Mouse (Mus musculus) thymus, adult 18-20 months (tissue): ENCODE measurements around the gene Gm6899.

ENCODE experiments used
- DNase-seq, 2 experiments: peaks; one replicate each; pipeline ENCODE4 v3.0.0; 2022; ENCODE audit warnings: mixed read lengths in 2 of 2

Gm6899 gene

GRCm38 (mm10) chr11:26593061-26594059 lies at the start of gene Gm6899, which contains the start of gene Vrk2:
TSS of gene Gm6899 (plus strand) at chr11:26593241.
TSS of gene Vrk2 (minus strand) at chr11:26593999.
- peak; percentile 67 to 68 for DNase-seq

GRCm38 (mm10) chr11:26551551-26551950 lies 41.5 kb upstream of the Gm6899 start:
- no peak for DNase-seq

GRCm38 (mm10) chr11:26585409-26586366 lies 7.4 kb upstream of the Gm6899 start:
- no peak for DNase-seq

GRCm38 (mm10) chr11:26586367-26587183 lies 6.5 kb upstream of the Gm6899 start:
- no peak for DNase-seq

- no peak for DNase-seq
These were observed 5.9 kb upstream of the Gm6899 start for GRCm38 (mm10) chr11:26587184-26587524.

GRCm38 (mm10) chr11:26592395-26593053 lies 517 bp upstream of the Gm6899 start:
- no peak for DNase-seq

GRCm38 (mm10) chr11:26594487-26594886 lies 1.4 kb downstream of the Gm6899 start:
- no peak for DNase-seq

- no peak for DNase-seq
These were observed 3.1 kb downstream of the Gm6899 start for GRCm38 (mm10) chr11:26596186-26596585.

GRCm38 (mm10) chr11:26597145-26597544 lies 4.1 kb downstream of the Gm6899 start:
- DNase-seq = no peak

GRCm38 (mm10) chr11:26597761-26598160 lies 4.7 kb downstream of the Gm6899 start:
- DNase-seq = no peak

GRCm38 (mm10) chr11:26598876-26599275 lies 5.8 kb downstream of the Gm6899 start:
- DNase-seq = no peak

GRCm38 (mm10) chr11:26600692-26601091 lies 7.7 kb downstream of the Gm6899 start:
- no peak for DNase-seq

GRCm38 (mm10) chr11:26601571-26602175 lies 8.6 kb downstream of the Gm6899 start:
- DNase-seq = no peak

- DNase-seq = no peak
These were observed 11.1 kb downstream of the Gm6899 start for GRCm38 (mm10) chr11:26604061-26604655.

GRCm38 (mm10) chr11:26608795-26609194 lies 15.8 kb downstream of the Gm6899 start:
- no peak for DNase-seq

GRCm38 (mm10) chr11:26618475-26619223 lies 25.6 kb downstream of the Gm6899 start:
- no peak for DNase-seq

- DNase-seq = no peak
These were observed 29.7 kb downstream of the Gm6899 start for GRCm38 (mm10) chr11:26622727-26623126.

GRCm38 (mm10) chr11:26636239-26636638 lies 43.2 kb downstream of the Gm6899 start:
- DNase-seq = no peak

GRCm38 (mm10) chr11:26640314-26640785 lies 47.3 kb downstream of the Gm6899 start:
- peak in 1 of 2 experiments; percentile 10 for DNase-seq

GRCm38 (mm10) chr11:26642141-26642540 lies 49.1 kb downstream of the Gm6899 start:
- no peak for DNase-seq
